Mouse (Mus musculus): ENCODE measurements around the gene Anp32a. TPM values are rescaled to one million over a fixed set of nuclear protein-coding genes. Genes with fewer than 3 reads are reported as not detected.

Anp32a gene
- polyA plus RNA-seq, 1 experiment from 2014 or later, result 235 TPM

DNA sequence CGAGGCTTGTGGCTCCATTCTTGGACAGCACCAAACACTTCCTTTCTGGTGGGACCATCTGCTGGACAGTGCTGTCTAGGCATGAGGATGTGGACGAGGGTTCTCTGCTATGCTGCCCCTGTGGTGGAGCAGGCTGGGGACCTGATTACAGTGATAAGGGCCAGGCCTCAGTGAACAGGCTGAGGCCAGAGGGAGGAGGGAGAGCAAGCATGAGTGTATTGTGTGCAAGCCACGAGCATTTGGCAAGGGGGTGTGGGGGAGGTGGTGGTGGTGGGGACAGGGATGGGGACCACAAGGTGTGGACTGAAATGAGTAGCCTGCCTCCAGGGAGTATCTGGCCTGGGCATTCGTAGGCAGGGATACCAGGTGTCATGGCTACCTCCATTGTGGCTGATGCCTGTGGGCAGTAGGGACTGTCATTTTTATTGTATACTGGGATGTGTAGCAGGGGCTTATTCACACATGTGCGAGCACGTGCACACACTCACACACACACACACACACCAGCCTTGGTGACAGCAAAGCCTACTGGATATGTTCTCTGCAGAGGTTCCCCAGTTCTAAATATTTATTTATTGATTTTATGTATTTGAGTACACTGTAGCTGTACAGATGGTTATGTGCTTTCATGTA lies 29.7 kb downstream of the Anp32a start:
- peaks cover 36% of the 10 kb centered on the region for H3K36me3 ChIP-seq
- no peaks in the 10 kb centered on the region for H3K9me3 ChIP-seq

DNA sequence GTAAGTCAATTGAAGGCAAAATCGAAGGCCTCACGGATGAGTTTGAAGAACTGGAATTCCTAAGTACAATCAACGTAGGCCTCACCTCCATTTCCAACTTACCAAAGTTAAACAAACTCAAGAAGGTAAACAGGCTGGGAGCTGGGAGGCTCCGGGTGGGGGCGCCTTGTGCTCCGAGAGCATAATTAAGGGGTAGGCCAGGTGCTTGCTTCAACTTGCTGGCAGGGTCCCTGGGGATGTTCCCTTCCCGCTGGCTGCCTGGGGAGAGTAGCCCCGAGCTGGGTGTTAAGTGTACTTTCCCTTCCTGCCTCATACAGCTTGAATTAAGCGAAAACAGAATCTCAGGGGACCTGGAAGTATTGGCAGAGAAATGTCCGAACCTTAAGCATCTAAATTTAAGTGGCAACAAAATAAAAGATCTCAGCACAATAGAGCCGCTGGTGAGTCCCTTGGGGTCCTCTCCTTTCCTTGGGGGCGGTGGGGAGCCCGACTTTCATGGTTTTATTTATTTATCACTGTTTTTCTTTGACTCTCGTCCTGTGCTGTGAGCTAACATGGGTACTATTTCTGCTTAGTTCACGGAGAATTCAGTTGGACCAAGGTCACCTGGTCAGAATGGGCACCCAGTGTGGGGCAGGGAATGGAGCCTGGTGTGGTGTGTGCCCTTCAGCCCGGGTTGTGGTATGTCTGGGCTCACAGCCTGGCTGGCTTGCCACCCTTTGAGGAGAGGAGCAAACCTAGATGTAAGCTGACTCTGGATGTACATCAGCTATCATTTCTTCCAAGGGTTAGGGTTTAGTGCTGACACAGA lies 30.9 kb downstream of the Anp32a start:
- WGBS, result 66% methylated on average over 16 of the region's 16 CpGs

More for the DNA sequence above, 29.7 kb downstream of the Anp32a start:
- ATAC-seq (ENCODE audit: insufficient number of reproducible peaks, insufficient read depth, low FRiP score, low TSS enrichment), result no peak
- Histone ChIP-seq H3K27ac (no peak overlapping the region), H3K4me2 (replicated peaks) (no peak overlapping the region), H3K9ac (no peak overlapping the region), H3K27me3 (no peaks in the 10 kb centered on the region), H3K4me3 (no peak overlapping the region), H3K4me1 (peaks cover 41% of the 10 kb centered on the region)
- 73% methylated on average over 6 of the region's 6 CpGs for WGBS

DNA sequence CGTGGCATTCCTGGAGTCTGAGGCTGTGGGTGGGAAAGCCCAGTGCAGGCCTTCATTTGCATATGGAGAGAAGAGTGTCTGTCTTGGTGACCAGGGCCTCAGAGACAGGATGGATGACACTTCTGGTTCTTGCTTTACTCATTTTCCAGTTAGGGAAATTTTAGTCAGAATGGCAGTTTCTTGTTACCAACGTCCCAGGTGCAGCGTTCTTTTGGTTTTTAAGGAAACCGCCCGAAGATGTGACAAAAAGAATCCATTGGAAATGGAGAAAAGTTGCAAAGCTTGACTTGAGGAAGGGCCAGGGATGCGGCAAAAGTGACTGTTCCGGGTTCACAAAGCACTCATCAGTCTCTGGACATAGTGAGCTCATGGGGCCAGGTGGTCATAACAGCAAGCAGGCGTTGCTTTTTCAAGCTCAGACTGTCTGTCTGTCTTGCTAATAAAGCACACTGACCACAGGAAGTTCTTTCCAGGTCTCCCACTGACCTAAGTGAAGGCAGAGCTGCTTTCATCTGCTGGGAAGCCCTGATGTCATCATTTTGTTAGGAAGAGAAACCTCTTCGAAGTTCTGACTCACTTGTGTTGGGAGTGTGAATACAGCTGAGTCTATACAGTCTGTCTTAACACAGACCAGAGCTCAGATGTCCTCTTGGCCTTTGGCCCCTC lies 31.6 kb downstream of the Anp32a start:
- Histone ChIP-seq H3K27me3 (no peaks in the 10 kb centered on the region), H3K9ac (no peak overlapping the region), H3K9me3 (no peaks in the 10 kb centered on the region), H3K27ac (no peak overlapping the region), H3K36me3 (peaks cover 55% of the 10 kb centered on the region), H3K4me2 (replicated peaks) (no peak overlapping the region), H3K4me1 (peaks cover 23% of the 10 kb centered on the region), H3K4me3 (no peak overlapping the region)
- ATAC-seq (ENCODE audit: insufficient number of reproducible peaks, insufficient read depth, low FRiP score, low TSS enrichment), result no peak
- 84% methylated on average over 9 of the region's 9 CpGs for WGBS

More for the DNA sequence above, 30.9 kb downstream of the Anp32a start:
- Histone ChIP-seq H3K27me3 (no peaks in the 10 kb centered on the region), H3K4me1 (peaks cover 30% of the 10 kb centered on the region), H3K4me2 (replicated peaks) (no peak overlapping the region), H3K4me3 (no peak overlapping the region), H3K9ac (no peak overlapping the region), H3K36me3 (peaks cover 48% of the 10 kb centered on the region), H3K27ac (no peak overlapping the region), H3K9me3 (no peaks in the 10 kb centered on the region)
- no peak for ATAC-seq (ENCODE audit: insufficient number of reproducible peaks, insufficient read depth, low FRiP score, low TSS enrichment)

DNA sequence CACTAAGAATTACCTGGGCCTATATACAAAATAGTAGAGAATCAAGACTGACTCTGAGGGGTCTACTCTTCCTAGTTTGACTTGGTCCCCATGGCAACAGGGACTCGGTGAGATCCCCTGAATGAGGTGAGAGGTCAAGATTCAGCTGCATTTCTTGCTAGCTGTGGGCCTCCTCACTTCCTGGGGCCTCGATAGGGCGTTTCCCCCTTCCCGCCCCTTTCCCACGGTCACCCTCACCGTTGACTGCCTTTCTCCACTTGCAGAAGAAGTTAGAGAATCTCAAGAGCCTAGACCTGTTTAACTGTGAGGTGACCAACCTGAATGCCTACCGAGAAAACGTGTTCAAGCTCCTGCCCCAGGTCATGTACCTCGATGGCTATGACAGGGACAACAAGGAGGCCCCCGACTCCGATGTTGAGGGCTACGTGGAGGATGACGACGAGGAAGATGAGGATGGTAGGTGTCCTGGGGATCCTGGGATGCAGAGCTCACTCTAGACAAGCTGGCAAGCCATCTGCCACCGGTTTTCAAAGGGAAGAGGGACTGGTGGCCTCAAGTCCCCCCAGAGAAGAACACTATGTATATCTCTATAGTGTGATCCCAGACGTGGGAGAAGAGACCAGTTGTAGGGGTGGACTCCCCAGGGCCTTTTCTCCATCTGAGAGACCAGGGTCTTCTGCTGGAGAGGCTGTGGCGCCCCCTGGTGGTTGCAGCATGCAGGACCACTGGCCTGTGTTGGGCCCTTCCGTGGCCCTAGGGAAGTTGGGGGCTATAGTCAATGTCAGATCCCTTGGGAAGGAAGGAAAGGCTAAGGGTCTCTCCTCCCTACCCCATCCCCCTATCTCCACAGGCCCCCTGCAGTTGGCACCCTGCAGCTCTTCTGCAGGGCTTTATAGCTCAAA lies 32.4 kb downstream of the Anp32a start:
- 0 out of 2 replicates have a peak, but pooled peaks have one; percentile 30 for ATAC-seq (ENCODE audit: insufficient number of reproducible peaks, insufficient read depth, low FRiP score, low TSS enrichment)
- Histone ChIP-seq H3K4me2 (replicated peaks) (no peak overlapping the region), H3K4me1 (peaks cover 15% of the 10 kb centered on the region; the same call in 1 of the 2 replicates), H3K9me3 (no peaks in the 10 kb centered on the region), H3K4me3 (no peak overlapping the region), H3K27ac (no peak overlapping the region), H3K27me3 (no peaks in the 10 kb centered on the region), H3K36me3 (peaks cover 61% of the 10 kb centered on the region), H3K9ac (no peak overlapping the region)
- WGBS, result 67% methylated on average over 18 of the region's 18 CpGs

DNA sequence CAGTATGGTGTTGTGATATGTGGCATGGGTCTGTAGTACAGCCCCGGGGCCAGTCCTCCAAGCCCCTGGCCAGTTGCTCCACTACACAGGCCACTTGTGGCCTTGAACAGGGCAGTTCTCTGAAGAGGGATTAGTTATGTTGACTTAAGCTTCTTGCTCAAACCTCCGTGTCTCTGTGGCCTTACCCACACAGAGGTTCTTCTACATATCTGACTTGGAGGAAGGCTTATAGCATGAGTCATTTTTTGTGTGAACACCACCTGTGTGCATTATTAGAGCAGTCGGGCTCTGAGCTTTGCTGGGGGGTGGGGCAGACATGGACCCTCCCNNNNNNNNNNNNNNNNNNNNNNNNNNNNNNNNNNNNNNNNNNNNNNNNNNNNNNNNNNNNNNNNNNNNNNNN lies 33.2 kb downstream of the Anp32a start:
- Histone ChIP-seq H3K27me3 (no peaks in the 10 kb centered on the region), H3K9me3 (no peaks in the 10 kb centered on the region), H3K9ac (no peak overlapping the region), H3K4me2 (replicated peaks) (no peak overlapping the region), H3K36me3 (peaks cover 64% of the 10 kb centered on the region), H3K27ac (no peak overlapping the region), H3K4me3 (no peak overlapping the region), H3K4me1 (0 out of 2 replicates have a peak, but pooled peaks cover 9% of the 10 kb centered on the region)
- ATAC-seq (ENCODE audit: insufficient number of reproducible peaks, insufficient read depth, low FRiP score, low TSS enrichment), result no peak
- 73% methylated on average over 3 of the region's 3 CpGs for WGBS

DNA sequence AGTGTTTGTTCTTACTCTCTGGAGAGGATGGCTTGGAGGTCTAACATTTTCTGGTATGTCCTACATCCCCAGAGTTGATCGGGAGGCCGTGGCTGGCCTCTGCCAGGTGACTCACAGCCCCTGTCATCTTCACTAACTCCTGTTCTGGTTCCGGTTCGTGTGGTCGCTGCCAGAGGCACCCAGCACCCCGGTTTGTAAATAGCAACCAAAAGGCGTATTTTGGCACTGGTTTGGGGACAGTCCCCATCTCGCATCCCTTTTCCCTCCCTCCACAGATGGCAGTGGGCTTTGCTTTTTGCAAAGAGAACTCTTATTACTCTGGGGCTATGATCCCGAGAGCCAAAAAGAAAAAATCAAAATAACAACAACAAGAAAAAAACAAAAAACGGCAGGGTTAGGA lies 36.8 kb downstream of the Anp32a start:
- Histone ChIP-seq H3K4me1 (no peaks in the 10 kb centered on the region), H3K9ac (no peak overlapping the region), H3K4me3 (no peak overlapping the region), H3K9me3 (no peaks in the 10 kb centered on the region), H3K4me2 (replicated peaks) (no peak overlapping the region), H3K27me3 (no peaks in the 10 kb centered on the region), H3K36me3 (peaks cover 71% of the 10 kb centered on the region), H3K27ac (no peak overlapping the region)
- ATAC-seq (ENCODE audit: insufficient number of reproducible peaks, insufficient read depth, low FRiP score, low TSS enrichment), result no peak
- 93% methylated on average over 10 of the region's 10 CpGs for WGBS

DNA sequence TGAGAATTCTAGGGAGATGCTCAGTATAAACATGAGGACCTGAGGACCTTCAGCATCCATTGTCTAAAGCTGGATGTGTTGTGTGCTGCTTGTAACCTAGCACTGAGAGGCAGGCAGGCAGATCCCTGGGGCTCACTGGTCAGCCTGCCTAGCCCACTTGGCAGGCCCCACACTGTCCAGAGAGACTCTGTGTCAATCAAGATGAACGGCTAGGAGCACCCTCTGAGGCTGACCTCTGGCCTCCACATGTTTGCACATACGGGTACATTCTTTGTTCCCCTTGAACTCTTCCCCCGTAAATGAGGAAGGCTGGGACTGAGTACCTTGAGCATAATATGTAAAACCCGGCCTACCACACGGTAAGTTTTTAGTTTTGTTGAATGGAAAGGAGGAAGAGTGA lies 39.3 kb downstream of the Anp32a start:
- Histone ChIP-seq H3K9me3 (no peaks in the 10 kb centered on the region), H3K27me3 (no peaks in the 10 kb centered on the region), H3K4me2 (replicated peaks) (no peak overlapping the region), H3K4me3 (no peak overlapping the region), H3K4me1 (no peaks in the 10 kb centered on the region), H3K9ac (no peak overlapping the region), H3K27ac (no peak overlapping the region), H3K36me3 (peaks cover 48% of the 10 kb centered on the region)
- 66% methylated on average over 5 of the region's 5 CpGs for WGBS
- no peak; the same call in 1 of the 2 replicates for ATAC-seq (ENCODE audit: insufficient number of reproducible peaks, insufficient read depth, low FRiP score, low TSS enrichment)

DNA sequence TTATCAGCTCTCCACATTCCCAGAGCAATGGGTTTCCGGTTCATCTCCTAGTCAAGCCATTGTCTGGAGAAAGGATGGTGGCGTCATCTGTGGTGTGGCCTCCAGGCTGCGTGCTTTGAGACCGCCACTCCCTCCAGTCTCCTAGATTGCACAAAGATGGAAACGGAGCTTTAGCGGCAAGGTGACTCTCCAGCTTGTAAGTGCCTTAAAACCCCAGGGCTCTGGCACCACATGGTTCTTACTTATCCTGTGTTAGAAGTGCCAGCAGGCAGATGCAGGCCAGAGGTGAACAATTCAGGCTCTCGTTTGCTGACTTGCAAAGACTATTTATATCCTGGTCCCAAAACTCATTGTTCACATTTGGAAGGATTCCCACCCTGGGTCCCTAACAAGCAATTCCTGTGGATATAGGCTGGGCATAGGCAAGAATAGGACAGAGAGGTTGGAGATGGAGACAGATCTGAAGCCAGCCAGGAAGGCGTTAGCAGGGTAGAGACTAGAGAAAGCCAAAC lies 40.4 kb downstream of the Anp32a start:
- Histone ChIP-seq H3K36me3 (peaks cover 37% of the 10 kb centered on the region), H3K4me2 (replicated peaks) (no peak overlapping the region), H3K4me3 (no peak overlapping the region), H3K9me3 (no peaks in the 10 kb centered on the region), H3K9ac (no peak overlapping the region), H3K27me3 (no peaks in the 10 kb centered on the region), H3K27ac (no peak overlapping the region), H3K4me1 (no peaks in the 10 kb centered on the region)
- ATAC-seq (ENCODE audit: insufficient number of reproducible peaks, insufficient read depth, low FRiP score, low TSS enrichment), result no peak
- WGBS, result 64% methylated on average over 8 of the region's 8 CpGs

DNA sequence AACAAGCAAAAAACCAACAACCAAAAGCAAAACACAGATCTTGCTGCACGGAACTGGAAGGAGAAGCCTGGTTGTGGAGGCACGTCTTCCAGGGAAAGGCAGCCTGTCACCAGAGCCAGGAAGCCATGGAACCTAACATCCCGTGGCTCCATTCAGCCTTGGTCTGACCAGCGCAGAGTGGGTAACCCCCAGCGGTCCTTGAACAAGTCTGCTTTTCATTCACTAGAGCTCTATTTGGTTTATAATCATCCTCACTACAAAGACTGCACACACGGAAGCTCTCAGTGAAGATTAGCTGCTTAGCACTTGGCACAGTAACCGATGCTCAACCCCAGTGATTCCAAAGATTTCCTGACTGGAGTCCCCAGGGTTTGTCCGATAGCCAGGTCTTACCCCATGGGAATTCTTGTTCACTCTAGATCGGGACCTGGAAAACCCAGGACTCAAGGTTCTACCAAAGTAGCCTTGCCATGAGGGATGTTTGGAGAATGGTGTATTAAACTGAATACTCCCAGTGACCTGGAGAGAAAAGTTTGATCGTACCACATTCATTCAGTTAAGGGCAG lies 41.5 kb downstream of the Anp32a start:
- Histone ChIP-seq H3K4me1 (no peaks in the 10 kb centered on the region), H3K36me3 (peaks cover 25% of the 10 kb centered on the region), H3K4me2 (replicated peaks) (no peak overlapping the region), H3K27me3 (no peaks in the 10 kb centered on the region), H3K9me3 (no peaks in the 10 kb centered on the region), H3K9ac (no peak overlapping the region), H3K27ac (no peak overlapping the region), H3K4me3 (no peak overlapping the region)
- 73% methylated on average over 10 of the region's 10 CpGs for WGBS
- no peak for ATAC-seq (ENCODE audit: insufficient number of reproducible peaks, insufficient read depth, low FRiP score, low TSS enrichment)

DNA sequence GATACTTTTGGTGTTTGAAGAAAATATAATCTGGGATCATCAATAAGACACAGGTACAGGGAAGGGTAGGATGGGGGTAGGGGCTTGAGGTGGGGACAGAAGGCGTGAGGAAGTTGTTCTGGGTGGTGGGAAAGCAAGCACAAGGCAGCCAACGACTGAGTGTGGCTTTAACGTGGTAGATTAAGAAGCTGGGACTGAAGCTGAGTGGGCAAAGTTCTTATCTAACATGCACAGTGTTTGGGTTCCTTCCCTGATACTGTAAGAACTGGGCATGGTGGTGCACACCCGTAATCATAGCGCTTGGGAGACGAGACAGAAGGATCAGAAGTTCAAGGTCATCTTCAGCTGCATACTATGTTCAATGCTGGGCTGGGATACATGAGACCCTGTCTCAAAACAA lies 44.0 kb downstream of the Anp32a start:
- no peaks in the 10 kb centered on the region for H3K4me1 ChIP-seq
- ATAC-seq (ENCODE audit: insufficient number of reproducible peaks, insufficient read depth, low FRiP score, low TSS enrichment), result no peak
- H3K9ac ChIP-seq, result no peak overlapping the region
- WGBS, result 86% methylated on average over 6 of the region's 6 CpGs
- peaks cover 8% of the 10 kb centered on the region for H3K36me3 ChIP-seq
- no peak overlapping the region for H3K4me2 ChIP-seq (replicated peaks)
- no peaks in the 10 kb centered on the region for H3K27me3 ChIP-seq
- H3K4me3 ChIP-seq, result no peak overlapping the region
- H3K9me3 ChIP-seq, result no peaks in the 10 kb centered on the region
- H3K27ac ChIP-seq, result no peak overlapping the region

Measured in embryonic facial prominence, embryonic 12.5 days (tissue).